Mouse (Mus musculus) small intestine, adult 10 weeks (tissue): ENCODE results near the gene Vmn1r199. TPM values are rescaled to one million over a fixed set of nuclear protein-coding genes. Genes with fewer than 3 reads are reported as not detected.

Source experiments
- polyA plus RNA-seq: library from polyadenylated mRNA; stranded (reverse); fragments of 350-450 nt; fragmentation: Illumina TruSeq; extraction: RNeasy Lipid Tissue Mini Kit (QIAGEN cat#74804); gene quantifications from one replicate; pipeline ENCODE4 v1.2.3, GENCODE M21; 2014; ENCODE audit warnings: low replicate concordance

Gene Vmn1r199
- polyA plus RNA-seq = not detected

GRCm38 (mm10) chr13:22379518-22379917, at the start of gene Vmn1r199:
Vmn1r199 (plus strand) TSS chr13:22379818.

GRCm38 (mm10) chr13:22350064-22350463, 29.6 kb upstream of the Vmn1r199 start, which contains the start of gene Vmn1r198:
Vmn1r198 (plus strand) TSS chr13:22350364.

GRCm38 (mm10) chr13:22390073-22390472, 10.5 kb downstream of the Vmn1r199 start, which contains the start of gene Vmn1r200:
Vmn1r200 (plus strand) TSS chr13:22390373.

Other genes with a start within 250 kb of the Vmn1r199 start
- gene Vmn1r191, start 195.8 kb upstream of the Vmn1r199 start, polyA plus RNA-seq = not detected
- gene Vmn1r192, start 188.7 kb upstream of the Vmn1r199 start, polyA plus RNA-seq = not detected
- not detected for gene Vmn1r193, start 156.7 kb upstream of the Vmn1r199 start, polyA plus RNA-seq
- gene Vmn1r194, start 135.6 kb upstream of the Vmn1r199 start, polyA plus RNA-seq = not detected
- gene Vmn1r195, start 109.3 kb upstream of the Vmn1r199 start, polyA plus RNA-seq = not detected
- not detected for gene Vmn1r196, start 89.9 kb upstream of the Vmn1r199 start, polyA plus RNA-seq
- gene Vmn1r197, start 55.2 kb upstream of the Vmn1r199 start, polyA plus RNA-seq = not detected
- not detected for gene Vmn1r198, start 29.5 kb upstream of the Vmn1r199 start, polyA plus RNA-seq
- not detected for gene Vmn1r200, start 10.6 kb downstream of the Vmn1r199 start, polyA plus RNA-seq
- not detected for gene Vmn1r201, start 92.1 kb downstream of the Vmn1r199 start, polyA plus RNA-seq
- gene Vmn1r202, start 125.6 kb downstream of the Vmn1r199 start, polyA plus RNA-seq = not detected
- not detected for gene Vmn1r203, start 138.3 kb downstream of the Vmn1r199 start, polyA plus RNA-seq
- not detected for gene Vmn1r204, start 173.4 kb downstream of the Vmn1r199 start, polyA plus RNA-seq
- gene Vmn1r205, start 213.2 kb downstream of the Vmn1r199 start, polyA plus RNA-seq = not detected
- not detected for gene Vmn1r206, start 244.4 kb downstream of the Vmn1r199 start, polyA plus RNA-seq